Mouse (Mus musculus) forebrain, embryonic 16.5 days (tissue): ENCODE measurements around the gene Gm37240. TPM values are rescaled to one million over a fixed set of nuclear protein-coding genes. Genes with fewer than 3 reads are reported as not detected.

Experiments used
- ATAC-seq: fragments of 200-750 bp; cut with Nextera tagmentation; 2 replicates; pipeline ENCODE4 v1.8.0; 2017; ENCODE audit warnings: mild to moderate bottlenecking, moderate library complexity
- H3K27ac ChIP-seq: fragments of 300-500 bp; sonication (generic); 2 replicates; pipeline ENCODE4 v1.5.1; 2014; ENCODE audit warnings: low read length, control low read depth
- H3K27me3 ChIP-seq: fragments of 300-500 bp; sonication (generic); replicated peaks from 2 replicates; pipeline ENCODE4 v1.6.1; 2014; ENCODE audit warnings: low read length; ENCODE audit not compliant: control insufficient read depth, insufficient read depth
- H3K36me3 ChIP-seq: fragments of 300-500 bp; sonication (generic); 2 replicates; pipeline ENCODE4 v1.6.1; 2014; ENCODE audit not compliant: control insufficient read depth, insufficient read depth
- H3K4me1 ChIP-seq: fragments of 300-500 bp; sonication (generic); replicated peaks from 2 replicates; pipeline ENCODE4 v1.6.1; 2014; ENCODE audit warnings: low read length; ENCODE audit not compliant: control insufficient read depth, insufficient read depth
- H3K4me2 ChIP-seq: fragments of 300-500 bp; sonication (generic); 2 replicates; pipeline ENCODE4 v1.6.1; 2014; ENCODE audit warnings: mild to moderate bottlenecking, low read length, control low read depth
- H3K4me3 ChIP-seq: fragments of 300-500 bp; sonication (generic); replicated peaks from 2 replicates; pipeline ENCODE4 v1.5.1; 2014; ENCODE audit warnings: mild to moderate bottlenecking, low read length, control low read depth
- H3K9ac ChIP-seq: fragments of 300-500 bp; sonication (generic); replicated peaks from 2 replicates; pipeline ENCODE4 v1.6.1; 2014; ENCODE audit warnings: low read depth, low read length, control low read depth
- H3K9me3 ChIP-seq: fragments of 300-500 bp; sonication (generic); 2 replicates; pipeline ENCODE4 v1.6.1; 2016; ENCODE audit warnings: low read length; ENCODE audit not compliant: control insufficient read depth
- WGBS: fragments of 180-500 bp; shearing (Covaris S2); extraction: QIAGEN DNeasy Blood & Tissue Kit; methylation state at CpG from one replicate; pipeline ENCODE4 v1.1.7; 2014; 5-methylcytosine and 5-hydroxymethylcytosine counted together
- polyA plus RNA-seq: library from polyadenylated mRNA; unstranded; fragments of >200 nt; fragmentation: Nextera tagmentation; extraction: Ambion mirVana; gene quantifications from 2 replicates; pipeline ENCODE4 v1.2.1, GENCODE M21; 2015

Gm37240 gene
- polyA plus RNA-seq, 1 experiment from 2014 or later: 1.6 TPM

DNA sequence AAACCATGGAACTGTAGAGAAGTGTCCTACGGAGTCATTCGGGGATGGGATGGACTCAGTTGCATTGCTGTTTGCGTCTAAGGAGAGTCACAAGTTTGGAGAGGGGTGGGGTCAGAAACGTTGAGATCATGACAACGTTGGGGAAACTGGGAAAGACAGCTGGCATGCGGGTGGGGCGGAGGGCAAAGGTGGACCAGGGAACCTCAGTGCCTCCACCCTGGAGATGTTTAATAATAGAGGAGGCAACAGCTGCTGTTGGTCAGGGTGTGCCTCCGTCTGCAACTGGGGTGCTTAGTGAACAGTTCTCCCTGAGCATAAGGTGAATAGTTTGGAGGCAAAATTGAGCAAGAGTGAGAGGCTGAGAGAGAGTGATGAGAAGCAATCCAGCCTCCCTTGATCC, 758.8 kb downstream of the Gm37240 start:
- no peaks in the 10 kb centered on the region for H3K27me3 ChIP-seq
- no peak for ATAC-seq
- H3K36me3 ChIP-seq: no peaks in the 10 kb centered on the region
- H3K27ac ChIP-seq: no peak overlapping the region
- no peaks in the 10 kb centered on the region; the same call in 1 of the 2 replicates for H3K4me1 ChIP-seq
- H3K4me3 ChIP-seq: no peak overlapping the region
- WGBS: 87% methylated on average over 8 of the region's 8 CpGs
- H3K9ac ChIP-seq: no peak overlapping the region
- no peaks in the 10 kb centered on the region for H3K9me3 ChIP-seq
- H3K4me2 ChIP-seq: no peak overlapping the region

DNA sequence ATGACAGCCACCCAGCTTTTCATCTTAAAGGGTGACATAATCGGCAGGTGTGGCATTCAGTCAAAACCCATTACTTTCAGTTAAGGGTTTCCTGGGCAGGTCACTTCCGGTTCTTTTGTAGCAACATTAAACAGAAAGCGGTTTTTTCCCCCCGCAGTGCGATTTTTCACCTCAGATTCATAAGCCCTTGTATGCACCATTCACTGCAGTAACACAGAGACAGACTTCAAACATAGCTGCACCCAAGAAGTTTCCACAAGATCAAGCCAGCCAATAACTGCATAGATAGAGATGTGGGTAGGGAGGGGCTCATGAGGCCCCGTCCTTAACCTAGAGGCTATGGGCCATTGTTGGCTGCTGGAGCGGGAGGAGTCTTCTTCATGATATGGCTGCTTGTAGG, 760.3 kb downstream of the Gm37240 start:
- no peak overlapping the region for H3K27ac ChIP-seq
- H3K36me3 ChIP-seq: no peaks in the 10 kb centered on the region
- H3K4me1 ChIP-seq: no peaks in the 10 kb centered on the region
- no peak for ATAC-seq
- H3K4me2 ChIP-seq: no peak overlapping the region
- H3K4me3 ChIP-seq: no peak overlapping the region
- H3K9me3 ChIP-seq: no peaks in the 10 kb centered on the region
- H3K27me3 ChIP-seq: no peaks in the 10 kb centered on the region
- 86% methylated on average over 7 of the region's 7 CpGs for WGBS
- H3K9ac ChIP-seq: no peak overlapping the region

GRCm38 (mm10) chr3:85125471-85125870, 761.8 kb downstream of the Gm37240 start:
- no peaks in the 10 kb centered on the region for H3K9me3 ChIP-seq
- H3K4me2 ChIP-seq: no peak overlapping the region
- H3K27me3 ChIP-seq: no peaks in the 10 kb centered on the region
- H3K4me1 ChIP-seq: no peaks in the 10 kb centered on the region
- ATAC-seq: no peak
- 93% methylated on average over 5 of the region's 5 CpGs for WGBS
- H3K36me3 ChIP-seq: no peaks in the 10 kb centered on the region
- no peak overlapping the region for H3K4me3 ChIP-seq
- H3K9ac ChIP-seq: no peak overlapping the region
- H3K27ac ChIP-seq: no peak overlapping the region

DNA sequence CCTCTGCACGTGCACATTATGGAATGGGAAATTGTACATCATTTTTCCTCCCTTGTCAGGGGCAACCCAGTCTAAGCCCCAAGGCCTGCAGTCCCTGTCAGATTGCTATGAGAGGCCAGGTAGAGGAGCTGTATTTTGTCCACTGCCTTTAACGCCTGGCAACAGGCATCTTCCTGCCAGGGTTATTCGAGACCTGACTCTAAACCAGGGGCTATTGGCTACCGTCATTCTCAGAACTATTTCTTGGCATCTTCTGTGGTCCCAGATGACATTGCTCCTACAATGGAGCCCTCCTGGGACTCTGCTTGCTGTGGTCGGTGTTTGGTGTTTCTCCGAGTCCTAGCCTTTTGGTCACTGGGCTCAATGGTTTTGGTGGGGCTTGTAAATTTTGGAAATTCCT, 762.4 kb downstream of the Gm37240 start:
- 89% methylated on average over 6 of the region's 6 CpGs for WGBS
- H3K27me3 ChIP-seq: no peaks in the 10 kb centered on the region
- no peak overlapping the region for H3K9ac ChIP-seq
- H3K4me1 ChIP-seq: no peaks in the 10 kb centered on the region
- no peak overlapping the region for H3K4me3 ChIP-seq
- H3K36me3 ChIP-seq: no peaks in the 10 kb centered on the region
- H3K9me3 ChIP-seq: no peaks in the 10 kb centered on the region
- ATAC-seq: no peak
- no peak overlapping the region for H3K27ac ChIP-seq
- H3K4me2 ChIP-seq: no peak overlapping the region

GRCm38 (mm10) chr3:85124410-85124809, 762.9 kb downstream of the Gm37240 start:
- WGBS: 80% methylated on average over 7 of the region's 7 CpGs
- H3K27ac ChIP-seq: no peak overlapping the region
- ATAC-seq: no peak
- no peaks in the 10 kb centered on the region for H3K36me3 ChIP-seq
- no peaks in the 10 kb centered on the region for H3K27me3 ChIP-seq
- H3K4me1 ChIP-seq: no peaks in the 10 kb centered on the region
- no peak overlapping the region for H3K4me3 ChIP-seq
- H3K9me3 ChIP-seq: no peaks in the 10 kb centered on the region
- no peak overlapping the region for H3K9ac ChIP-seq
- no peak overlapping the region for H3K4me2 ChIP-seq

DNA sequence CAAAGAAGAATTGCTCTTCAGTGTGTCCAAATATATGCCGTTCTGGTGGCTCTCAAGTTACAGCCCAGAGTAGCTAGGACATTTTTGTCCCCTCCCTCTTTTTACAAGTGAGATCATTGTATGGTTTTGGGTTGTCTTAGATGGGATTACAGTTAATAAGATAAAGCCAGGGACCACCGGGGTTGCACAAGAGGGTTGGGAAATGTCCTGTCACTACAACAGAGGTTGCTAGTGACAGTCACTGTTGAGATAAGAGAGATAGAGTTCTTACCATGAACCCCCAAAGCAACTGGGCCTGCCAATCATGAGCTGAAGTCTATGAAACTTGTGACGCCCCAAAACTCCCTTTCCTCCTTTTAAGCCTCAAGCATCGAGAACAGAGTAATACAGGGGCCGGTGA, 769.6 kb downstream of the Gm37240 start:
- H3K36me3 ChIP-seq: no peaks in the 10 kb centered on the region
- peaks cover 7% of the 10 kb centered on the region for H3K4me1 ChIP-seq
- H3K27me3 ChIP-seq: no peaks in the 10 kb centered on the region
- no peak overlapping the region for H3K4me3 ChIP-seq
- 86% methylated on average over 5 of the region's 5 CpGs for WGBS
- H3K9ac ChIP-seq: no peak overlapping the region
- no peaks in the 10 kb centered on the region for H3K9me3 ChIP-seq
- no peak overlapping the region for H3K27ac ChIP-seq
- ATAC-seq: no peak
- H3K4me2 ChIP-seq: no peak overlapping the region

- Histone ChIP-seq H3K4me1 (peaks cover 7% of the 10 kb centered on the region), H3K9ac (no peak overlapping the region), H3K4me3 (no peak overlapping the region), H3K9me3 (no peaks in the 10 kb centered on the region), H3K4me2 (no peak overlapping the region), H3K27ac (no peak overlapping the region), H3K27me3 (no peaks in the 10 kb centered on the region), H3K36me3 (no peaks in the 10 kb centered on the region)
- ATAC-seq: no peak
- WGBS: 78% methylated on average over 7 of the region's 7 CpGs
Observed at GRCm38 (mm10) chr3:85117014-85117413, 770.3 kb downstream of the Gm37240 start.

DNA sequence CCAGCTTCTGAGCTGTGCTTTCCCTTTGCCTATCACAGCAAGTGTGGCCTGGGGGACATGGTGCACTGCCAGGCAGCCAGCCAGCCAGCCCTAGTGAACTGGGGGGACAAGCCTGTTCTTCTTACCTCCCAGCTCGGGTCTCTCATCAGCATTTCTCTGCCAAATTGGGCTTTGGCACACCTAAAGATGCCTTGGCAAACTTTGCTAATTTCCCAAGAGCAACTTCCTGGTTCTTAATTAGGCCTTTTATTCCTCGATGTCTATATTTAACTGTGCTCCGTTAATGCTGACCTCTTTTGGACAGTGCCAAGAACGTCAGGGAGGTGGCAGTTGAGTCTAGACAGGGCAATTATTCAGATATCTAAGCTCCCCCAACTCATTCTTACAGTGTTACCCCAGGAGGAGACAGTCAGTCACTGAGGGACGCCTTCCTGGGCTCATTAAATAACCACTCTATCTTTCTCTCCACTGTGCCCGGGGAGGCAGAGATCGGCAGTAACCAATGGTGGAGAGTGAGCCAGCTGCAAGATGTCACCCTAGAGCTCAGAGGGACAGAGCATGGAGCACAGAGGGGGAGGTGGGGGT, 771.3 kb downstream of the Gm37240 start:
- 29% methylated on average over 7 of the region's 7 CpGs for WGBS
- H3K9ac ChIP-seq: no peak overlapping the region
- peaks cover 9% of the 10 kb centered on the region for H3K4me1 ChIP-seq
- H3K4me2 ChIP-seq: no peak overlapping the region; the same call in 1 of the 2 replicates
- peak; percentile 94 for ATAC-seq
- no peaks in the 10 kb centered on the region for H3K9me3 ChIP-seq
- H3K27ac ChIP-seq: no peak overlapping the region
- no peaks in the 10 kb centered on the region for H3K27me3 ChIP-seq
- H3K36me3 ChIP-seq: no peaks in the 10 kb centered on the region
- no peak overlapping the region for H3K4me3 ChIP-seq

DNA sequence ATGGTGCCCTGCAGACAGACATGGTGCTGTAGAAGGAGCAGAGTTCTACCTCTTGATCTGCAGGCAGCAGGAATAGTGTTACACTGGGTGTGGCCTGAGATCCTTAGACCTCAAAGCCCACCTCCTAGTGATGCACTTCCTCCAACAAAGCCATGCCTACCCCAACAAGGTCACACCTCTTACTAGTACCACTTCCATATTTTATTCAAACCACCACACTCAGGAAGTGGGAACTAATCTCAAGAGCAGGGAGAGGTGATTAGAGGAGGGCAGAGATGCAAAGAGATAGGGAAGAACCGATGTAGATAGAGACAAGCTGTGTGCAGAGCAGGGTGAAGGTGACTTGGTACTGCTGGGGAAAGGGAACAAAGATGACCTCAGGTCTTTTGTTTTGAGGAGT, 773.8 kb downstream of the Gm37240 start:
- Histone ChIP-seq H3K9ac (no peak overlapping the region), H3K36me3 (no peaks in the 10 kb centered on the region), H3K27me3 (no peaks in the 10 kb centered on the region), H3K4me2 (no peak overlapping the region), H3K4me3 (no peak overlapping the region), H3K9me3 (no peaks in the 10 kb centered on the region), H3K27ac (no peak overlapping the region), H3K4me1 (peaks cover 13% of the 10 kb centered on the region)
- no peak for ATAC-seq
- 94% methylated on average over 1 of the region's 1 CpGs for WGBS

DNA sequence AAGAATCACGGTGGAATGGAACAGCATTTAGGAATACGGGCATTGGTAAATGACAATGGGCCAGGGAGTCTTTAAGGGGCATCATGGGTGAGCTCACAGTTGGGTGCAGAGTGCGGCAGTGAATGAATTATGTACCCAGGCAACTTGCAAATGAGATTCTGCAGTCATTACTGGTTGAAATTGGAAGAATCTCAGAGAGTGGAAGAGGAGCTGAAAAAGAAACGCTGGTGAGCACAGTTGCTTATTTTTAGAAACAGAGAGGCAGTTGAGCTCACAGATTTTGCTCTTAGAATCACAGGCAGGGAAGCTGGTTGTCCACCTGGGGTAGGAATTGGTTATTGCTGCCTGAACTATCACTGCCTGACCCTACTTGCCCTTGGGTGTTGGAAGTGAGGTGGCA, 776.6 kb downstream of the Gm37240 start:
- Histone ChIP-seq H3K9me3 (no peaks in the 10 kb centered on the region), H3K4me3 (no peak overlapping the region), H3K9ac (no peak overlapping the region), H3K27me3 (no peaks in the 10 kb centered on the region), H3K4me2 (no peak overlapping the region), H3K4me1 (peaks cover 5% of the 10 kb centered on the region), H3K36me3 (no peaks in the 10 kb centered on the region), H3K27ac (no peak overlapping the region)
- 9% methylated on average over 4 of the region's 4 CpGs for WGBS
- no peak for ATAC-seq
